Mouse (Mus musculus) olfactory bulb, adult 2 months (tissue): ENCODE measurements around the gene Adora3.

Experiments used
- CTCF ChIP-seq: fragments of 200-500 bp; IDR thresholded peaks from 2 replicates; pipeline ENCODE4 v1.5.1; 2012; ENCODE audit warnings: low read depth, mild to moderate bottlenecking, low read length, moderate library complexity; ENCODE audit not compliant: insufficient read depth
- POLR2A ChIP-seq: fragments of 200-500 bp; IDR thresholded peaks from 2 replicates; pipeline ENCODE4 v1.6.1; 2012; ENCODE audit warnings: mild to moderate bottlenecking, low read depth, low read length, moderate library complexity; ENCODE audit not compliant: insufficient read depth

GRCm38 (mm10) chr3:105896811-105897210 lies 26.2 kb downstream of the Adora3 start:
- TF ChIP-seq CTCF (no peak), POLR2A (no peak)
